Mouse (Mus musculus): ENCODE measurements around the gene Zbed4. TPM values are rescaled to one million over a fixed set of nuclear protein-coding genes. Genes with fewer than 3 reads are reported as not detected.

Gene Zbed4
- 6.1 and 7.9 TPM in 2 replicates for polyA plus RNA-seq (2012)

DNA sequence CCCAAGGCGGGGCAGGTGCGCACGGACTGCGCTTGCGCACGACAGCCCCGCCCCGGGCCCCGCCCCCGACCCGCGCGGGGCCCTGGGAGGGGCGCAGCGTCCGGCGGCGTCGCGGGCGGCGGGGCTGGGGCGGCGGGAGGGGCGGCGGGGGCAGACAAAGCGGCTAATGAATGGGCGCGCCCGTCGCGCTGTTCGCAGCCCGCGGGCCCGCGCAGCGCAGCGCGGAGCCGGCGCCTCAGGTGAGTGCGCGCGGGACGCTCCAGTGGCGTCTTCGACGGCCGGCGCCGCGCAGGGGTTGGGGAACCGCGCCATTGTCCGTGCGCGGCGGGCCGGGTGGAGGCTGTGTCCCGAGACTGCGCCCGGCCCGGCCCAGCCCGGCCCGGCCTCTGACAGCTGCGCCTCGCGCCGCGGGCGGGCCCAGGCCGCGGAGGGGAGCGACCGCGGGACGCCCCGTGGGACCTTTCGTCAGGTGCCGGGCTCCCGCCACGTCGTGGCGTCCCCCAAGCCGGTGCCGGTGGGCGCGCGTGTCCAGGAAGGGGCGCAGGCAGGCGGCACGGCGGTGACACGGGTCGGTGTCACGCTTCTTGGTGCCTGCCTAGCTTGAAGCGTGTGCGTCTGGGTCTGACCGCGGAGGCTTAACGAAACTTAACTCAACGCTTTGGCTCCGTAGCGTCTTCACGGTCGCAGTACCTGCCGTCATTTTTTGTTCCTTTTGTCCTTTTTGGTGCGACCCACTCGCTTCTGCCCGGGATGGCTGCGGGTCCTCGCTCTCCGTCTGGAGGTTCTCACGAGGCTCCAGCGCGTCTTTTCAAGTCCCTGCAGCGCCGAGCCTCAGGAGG is at the start of gene Zbed4:
Gene Zbed4, plus strand, starts transcription at position 97 of the 839 bp plus-strand sequence.

GRCm38 (mm10) chr15:88733834-88734571 is 17.5 kb upstream of the Zbed4 start, which contains the start of gene Brd1:
Gene Brd1 (minus strand): TSS chr15:88734233.

GRCm38 (mm10) chr15:88819026-88819905 is 67.8 kb downstream of the Zbed4 start, which contains the start of the genes Alg12 and Creld2:
Gene Alg12 (minus strand): TSS chr15:88819318.
Gene Creld2 (plus strand): TSS chr15:88819646.

Other genes with a start within 250 kb of the Zbed4 start
- gene Zdhhc25, start 151.4 kb upstream of the Zbed4 start, polyA plus RNA-seq (2012), result not detected in 2 replicates
- 50.3 and 66.9 TPM in 2 replicates for gene Brd1, start 17.4 kb upstream of the Zbed4 start, polyA plus RNA-seq (2012)
- 4.2 and 5.3 TPM in 2 replicates for gene Alg12, start 67.7 kb downstream of the Zbed4 start, polyA plus RNA-seq (2012)
- 55.6 and 65.0 TPM in 2 replicates for gene Creld2, start 68.0 kb downstream of the Zbed4 start, polyA plus RNA-seq (2012)
- 55.5 and 63.6 TPM in 2 replicates for gene Pim3, start 110.5 kb downstream of the Zbed4 start, polyA plus RNA-seq (2012)
- gene Ttll8, start 202.8 kb downstream of the Zbed4 start, polyA plus RNA-seq (2012), result not detected in 2 replicates
- not detected in 2 replicates for gene Mlc1, start 227.3 kb downstream of the Zbed4 start, polyA plus RNA-seq (2012)
- gene Mov10l1, start 231.2 kb downstream of the Zbed4 start, polyA plus RNA-seq (2012), result not detected in 2 replicates

Measured in megakaryocyte-erythroid progenitor cell, adult 5 weeks (primary cell).